Mouse (Mus musculus): ENCODE results near the gene Nxt2. TPM values are rescaled to one million over a fixed set of nuclear protein-coding genes. Genes with fewer than 3 reads are reported as not detected.

Gene Nxt2
- total RNA-seq, 1 experiment from 2014 or later = 18.3 TPM

Other genes with a start within 250 kb of the Nxt2 start
- not detected in 2 replicates for gene Gucy2f, start 29.8 kb upstream of the Nxt2 start, total RNA-seq (2017)
- not detected in 2 replicates for gene Kcne1l, start 79.5 kb downstream of the Nxt2 start, total RNA-seq (2017)
- gene Acsl4, start 163.8 kb downstream of the Nxt2 start, total RNA-seq (2017) = 39.2 and 40.4 TPM in 2 replicates